ENCODE assay signal across 8 mouse cellular contexts in the genomic region with DNA sequence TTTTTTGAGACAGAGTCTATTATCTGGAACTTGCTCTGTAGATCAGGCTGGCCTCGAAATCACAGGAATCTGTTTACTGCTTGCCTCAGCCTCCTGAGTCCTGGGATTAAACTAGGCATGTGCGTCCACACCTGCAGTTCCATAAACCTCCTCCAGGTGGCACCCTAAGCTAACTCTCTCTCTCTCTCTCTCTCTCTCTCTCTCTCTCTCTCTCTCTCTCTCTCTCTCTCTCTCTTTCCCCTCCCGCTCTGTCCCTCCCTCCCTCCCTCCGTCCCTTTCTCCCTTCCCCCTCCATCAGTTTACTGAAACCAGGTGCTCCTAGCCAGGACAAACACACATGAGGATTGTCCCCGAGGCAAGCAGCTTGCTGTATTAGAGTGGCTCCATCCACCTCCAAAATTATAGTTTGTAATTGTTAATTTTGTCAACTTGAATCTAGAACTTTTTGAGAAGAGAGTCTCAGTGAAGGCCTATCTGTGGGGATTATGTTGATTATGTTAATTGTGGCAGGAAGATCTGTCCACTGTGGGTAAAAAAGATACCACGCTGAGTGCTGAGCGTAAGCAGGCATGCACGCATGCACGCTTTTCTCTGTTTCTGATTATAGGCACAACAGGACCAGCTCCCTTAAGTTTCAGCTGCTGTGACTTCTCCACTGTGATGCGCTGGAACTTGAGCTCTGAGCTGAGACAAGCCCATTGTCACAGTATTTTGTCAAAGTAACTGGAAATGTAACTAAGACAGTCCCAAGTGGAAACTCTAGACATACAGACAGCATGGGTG. TPM values are rescaled to one million over a fixed set of nuclear protein-coding genes. Genes with fewer than 3 reads are reported as not detected.
DNase-seq lines count a peak whose midpoint lies in the region; ATAC-seq lines count a peak whose summit lies in the region.

No protein-coding gene starts in this region.

- H3K4me3 ChIP-seq in forebrain, embryonic 10.5 days, result no peak overlapping the region
- no peak overlapping the region for H3K4me3 ChIP-seq in forebrain, embryonic 12.5 days (replicated peaks)

- peaks cover 63% of the 10 kb centered on the region for H3K27me3 ChIP-seq in forebrain, embryonic 10.5 days (ENCODE audit: poor library complexity, severe bottlenecking)
- peaks cover 32% of the 10 kb centered on the region for H3K27me3 ChIP-seq in forebrain, embryonic 12.5 days

- H3K9ac ChIP-seq in forebrain, embryonic 12.5 days, result no peak overlapping the region

- intact Hi-C loops in heart, postnatal 14 days (cut with DNase I), result loop anchor here (1.0 to 5.0 kb wide), 3 partner anchors 25 to 173 kb away; no protein-coding TSS in a partner anchor

- no peaks in the 10 kb centered on the region for H3K9me3 ChIP-seq in forebrain, embryonic 10.5 days
- H3K9me3 ChIP-seq in forebrain, embryonic 12.5 days, result no peaks in the 10 kb centered on the region

- 36% methylated on average over 10 of the region's 10 CpGs for WGBS in forebrain, embryonic 10.5 days
- 33% methylated on average over 10 of the region's 10 CpGs for WGBS in forebrain, embryonic 12.5 days

- H3K4me1 ChIP-seq in forebrain, embryonic 10.5 days, result peaks cover 20% of the 10 kb centered on the region
- H3K4me1 ChIP-seq in forebrain, embryonic 12.5 days, result peaks cover 3% of the 10 kb centered on the region; the same call in 1 of the 2 replicates

- DNase-seq in forebrain, embryonic 10.5 days (ENCODE audit: extremely low spot score, low spot score), result peak; percentile 78
- DNase-seq in adipocyte (ENCODE audit: low spot score), result peak; percentile 73
- peak; percentile 78 for DNase-seq in embryo, embryonic 9.5 days (ENCODE audit: extremely low spot score)
- peak; percentile 79 to 85 for DNase-seq in heart, postnatal 14 days
- DNase-seq in left cerebral cortex, adult 9 months (ENCODE audit: low spot score in 2 of 2), result peak; percentile 47 to 90
- DNase-seq in natural killer cell, adult 2 months (ENCODE audit: low spot score in 2 of 2), result peak; percentile 82
- DNase-seq in spleen, postnatal 4 days (ENCODE audit: low spot score in 2 of 2), result peak; percentile 70 to 90

- no peaks in the 10 kb centered on the region for H3K36me3 ChIP-seq in forebrain, embryonic 10.5 days (replicated peaks)
- H3K36me3 ChIP-seq in forebrain, embryonic 12.5 days (replicated peaks), result no peaks in the 10 kb centered on the region

- no peak; the same call in 1 of the 2 replicates for ATAC-seq in forebrain, embryonic 12.5 days (ENCODE audit: low FRiP score)

- H3K4me2 ChIP-seq in forebrain, embryonic 12.5 days, result no peak overlapping the region

- 0 out of 2 replicates have a peak overlapping the region, but pooled peaks have one; percentile 11 for H3K27ac ChIP-seq in forebrain, embryonic 10.5 days
- no peak overlapping the region for H3K27ac ChIP-seq in forebrain, embryonic 12.5 days

RNA-seq across cellular contexts. Expression of a gene that starts 9.0 kb away (rescaled TPM):
- 0.67 and 0.91 TPM in 2 replicates for polyA plus RNA-seq in forebrain, embryonic 10.5 days (2016; fragmentation: Nextera tagmentation; extraction: Ambion mirVana)
- polyA plus RNA-seq in forebrain, embryonic 12.5 days (2016; fragmentation: Nextera tagmentation; extraction: Ambion mirVana), result 0.64 and 0.74 TPM in 2 replicates
- total RNA-seq in heart, postnatal 14 days (2021), result not detected

RNA-seq across cellular contexts. Expression of a gene that starts 22.8 kb away (rescaled TPM):
- 1.6 and 2.4 TPM in 2 replicates for polyA plus RNA-seq in forebrain, embryonic 10.5 days (2016; fragmentation: Nextera tagmentation; extraction: Ambion mirVana)
- polyA plus RNA-seq in forebrain, embryonic 12.5 days (2016; fragmentation: Nextera tagmentation; extraction: Ambion mirVana), result 3.2 and 3.6 TPM in 2 replicates
- under 1 TPM; 0.93 TPM for total RNA-seq in heart, postnatal 14 days (2021)

RNA-seq across cellular contexts. Expression of a gene that starts 25.9 kb away (rescaled TPM):
- polyA plus RNA-seq in forebrain, embryonic 10.5 days (2016; fragmentation: Nextera tagmentation; extraction: Ambion mirVana), result 0.25 TPM in 1 of 2 replicates, not detected in the other
- polyA plus RNA-seq in forebrain, embryonic 12.5 days (2016; fragmentation: Nextera tagmentation; extraction: Ambion mirVana), result not detected in 2 replicates
- not detected for total RNA-seq in heart, postnatal 14 days (2021)
